ENCODE assay signal across 8 mouse cellular contexts in the genomic region with DNA sequence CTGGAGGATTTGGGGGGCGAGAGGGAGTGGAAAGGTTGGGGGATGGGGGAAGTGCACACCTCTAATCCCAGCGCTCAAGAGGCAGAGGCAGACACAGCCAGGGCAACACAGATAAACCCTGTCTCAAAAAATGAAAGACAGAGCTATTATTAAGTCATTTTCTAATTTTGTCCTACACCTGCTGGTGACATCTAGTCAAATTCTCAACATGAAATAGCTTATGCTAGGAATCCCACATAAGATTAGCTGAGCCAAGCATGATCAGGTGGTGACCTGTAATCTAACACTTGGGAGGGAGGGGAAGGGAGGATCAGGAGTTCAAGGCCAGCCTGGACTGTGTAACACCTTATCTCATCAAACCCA. TPM values are rescaled to one million over a fixed set of nuclear protein-coding genes. Genes with fewer than 3 reads are reported as not detected.
DNase-seq lines count a peak whose midpoint lies in the region; ATAC-seq and TF ChIP-seq lines count a peak whose summit lies in the region.

No protein-coding gene starts in this region.

- peak overlapping the region; percentile 98 for H3K27ac ChIP-seq in gastrocnemius, adult 2 months
- H3K27ac ChIP-seq in forebrain, embryonic 14.5 days (ENCODE audit: low read depth, low read length): peak overlapping the region; percentile 94
- peak overlapping the region; percentile 94 for H3K27ac ChIP-seq in limb, embryonic 15.5 days

- peaks cover 15% of the 10 kb centered on the region for H3K36me3 ChIP-seq in G1E (replicated peaks)
- H3K36me3 ChIP-seq in forebrain, embryonic 14.5 days (ENCODE audit: control insufficient read depth, insufficient read depth, low read length): peaks cover 25% of the 10 kb centered on the region
- peaks cover 19% of the 10 kb centered on the region for H3K36me3 ChIP-seq in limb, embryonic 15.5 days
- peaks cover 4% of the 10 kb centered on the region; the same call in 1 of the 2 replicates for H3K36me3 ChIP-seq in splenic B cell, adult 2 months (ENCODE audit: control insufficient read depth, insufficient read depth, low read length, poor library complexity, severe bottlenecking)

- TF ChIP-seq CTCF in gastrocnemius, adult 2 months (IDR thresholded peaks at IDR 0.05): no peak
- TF ChIP-seq CTCF in G1E (IDR thresholded peaks at IDR 0.05; ENCODE audit: low read depth, low read length): no peak

- no peaks in the 10 kb centered on the region for H3K9me3 ChIP-seq in G1E (replicated peaks)
- H3K9me3 ChIP-seq in forebrain, embryonic 14.5 days (replicated peaks; ENCODE audit: control insufficient read depth, low read length): no peaks in the 10 kb centered on the region
- H3K9me3 ChIP-seq in limb, embryonic 15.5 days: no peaks in the 10 kb centered on the region

- no peaks in the 10 kb centered on the region for H3K27me3 ChIP-seq in G1E (ENCODE audit: insufficient read depth, low read length)
- no peaks in the 10 kb centered on the region for H3K27me3 ChIP-seq in forebrain, embryonic 14.5 days (replicated peaks; ENCODE audit: control insufficient read depth, insufficient read depth, low read length)
- H3K27me3 ChIP-seq in limb, embryonic 15.5 days: no peaks in the 10 kb centered on the region
- H3K27me3 ChIP-seq in splenic B cell, adult 2 months (ENCODE audit: control insufficient read depth, insufficient read depth, low read length, poor library complexity, severe bottlenecking): no peaks in the 10 kb centered on the region

- peak overlapping the region; percentile 99; the same call in 1 of the 2 replicates for H3K9ac ChIP-seq in forebrain, embryonic 14.5 days (ENCODE audit: low read length)
- no peak overlapping the region for H3K9ac ChIP-seq in limb, embryonic 15.5 days

- DNase-seq in gastrocnemius, adult 2 months: peak; percentile 32
- DNase-seq in gastrocnemius, postnatal 36 days: no peak
- no peak for DNase-seq in G1E (ENCODE audit: low spot score)
- DNase-seq in forebrain, embryonic 14.5 days (ENCODE audit: low spot score): peak; percentile 13
- peak; percentile 57 for DNase-seq in splenic B cell, adult 2 months (ENCODE audit: low read depth, low spot score)
- no peak for DNase-seq in cerebellum, postnatal 4 days (ENCODE audit: low spot score in 2 of 2)
- no peak for DNase-seq in layer of hippocampus, adult 8-10 months (ENCODE audit: low spot score in 2 of 2)

- H3K4me2 ChIP-seq in forebrain, embryonic 14.5 days (ENCODE audit: low read length): peak overlapping the region; percentile 45
- H3K4me2 ChIP-seq in limb, embryonic 15.5 days: peak overlapping the region; percentile 61

- 50% methylated on average over 2 of the region's 2 CpGs for WGBS in forebrain, embryonic 14.5 days
- WGBS in limb, embryonic 15.5 days: 57% methylated on average over 2 of the region's 2 CpGs

- intact Hi-C loops in gastrocnemius, adult 2 months (cut with DNase I): loop anchor here (5.0 kb wide), 2 partner anchors 129 to 229 kb away; a partner anchor contains a TSS
- intact Hi-C loops in gastrocnemius, postnatal 36 days (cut with DNase I): no loop called here

- no peak for ATAC-seq in G1E (ENCODE audit: extremely low read depth, insufficient number of reproducible peaks, low FRiP score, poor library complexity, severe bottlenecking)
- no peak for ATAC-seq in forebrain, embryonic 14.5 days
- ATAC-seq in limb, embryonic 15.5 days (ENCODE audit: insufficient number of reproducible peaks, low FRiP score, low TSS enrichment, low read depth): no peak

- peaks cover 6% of the 10 kb centered on the region; the same call in 1 of the 2 replicates for H3K4me1 ChIP-seq in G1E (ENCODE audit: insufficient read depth, low read depth, low read length)
- peaks cover 4% of the 10 kb centered on the region; the same call in 1 of the 2 replicates for H3K4me1 ChIP-seq in forebrain, embryonic 14.5 days (ENCODE audit: control insufficient read depth, insufficient read depth, low read length)
- peaks cover 9% of the 10 kb centered on the region; the same call in 1 of the 2 replicates for H3K4me1 ChIP-seq in limb, embryonic 15.5 days

- peak overlapping the region; percentile 89 for H3K4me3 ChIP-seq in gastrocnemius, adult 2 months
- H3K4me3 ChIP-seq in G1E (ENCODE audit: low read depth, low read length): peak overlapping the region; percentile 79
- peak overlapping the region; percentile 97; the same call in 1 of the 2 replicates for H3K4me3 ChIP-seq in forebrain, embryonic 14.5 days (ENCODE audit: low read depth, low read length)
- H3K4me3 ChIP-seq in limb, embryonic 15.5 days: peak overlapping the region; percentile 95

RNA-seq across cellular contexts. Expression of a gene that starts 1.0 kb away (rescaled TPM):
- total RNA-seq in gastrocnemius, adult 2 months (2021): 10 to 100 TPM; 31.1 to 33.0 TPM
- total RNA-seq in gastrocnemius, postnatal 36 days (2021): 10 to 100 TPM; 26.3 to 27.6 TPM
- total RNA-seq in G1E (2014; fragmentation: Nextera tagmentation) (181 and 186 TPM in 2 replicates), G1E (2017) (61.6 and 75.1 TPM in 2 replicates)
- polyA plus RNA-seq in G1E (2012): 5.8 and 8.7 TPM in 2 replicates
- 118 and 131 TPM in 2 replicates for polyA plus RNA-seq in forebrain, embryonic 14.5 days (2014; fragmentation: Nextera tagmentation; extraction: Ambion mirVana)
- 102 and 106 TPM in 2 replicates for polyA plus RNA-seq in limb, embryonic 15.5 days (2015; fragmentation: Nextera tagmentation; extraction: Ambion mirVana)
- total RNA-seq in layer of hippocampus, adult 8-10 months (2022): 10 to 100 TPM; 49.1 to 75.0 (median 62.9) TPM

Comparison
In these comparisons a context has a peak if more than half of its experiments do, and no peak if none do; other contexts are left out.
1. DNase-seq: peak in gastrocnemius, adult 2 months (single experiment), forebrain, embryonic 14.5 days (single experiment) and splenic B cell, adult 2 months (single experiment); none in gastrocnemius, postnatal 36 days (0 of 2), G1E (single experiment), cerebellum, postnatal 4 days (0 of 2) and layer of hippocampus, adult 8-10 months (0 of 2).
2. Peak in every context shown above with its lines, with median percentiles within 50 percentile points of each other: H3K27ac ChIP-seq and H3K4me3 ChIP-seq.